In the genomic region with DNA sequence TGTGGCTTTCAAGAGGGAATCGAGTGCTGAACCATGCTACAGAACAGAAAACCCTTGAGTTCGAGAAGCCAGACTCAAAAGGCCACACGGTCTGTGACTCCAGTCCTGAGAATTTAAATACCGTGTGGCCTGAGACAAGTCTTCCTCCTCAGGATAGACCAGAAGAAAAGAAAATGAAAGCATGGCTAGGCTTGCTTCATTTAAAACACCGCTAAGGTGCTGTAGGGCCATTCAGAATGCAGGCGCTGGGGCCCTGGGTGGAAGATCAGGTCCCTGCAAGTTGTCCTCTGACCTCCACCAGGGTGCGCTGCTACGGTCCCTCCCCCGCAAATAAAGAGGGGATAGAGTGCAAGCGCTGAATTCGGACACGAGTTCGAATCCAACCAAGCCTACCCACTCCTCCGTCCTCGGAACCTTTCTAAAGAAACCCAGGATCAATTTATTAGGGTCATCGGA, we compare ENCODE assay signal across 8 mouse cellular contexts. TPM values are rescaled to one million over a fixed set of nuclear protein-coding genes. Genes with fewer than 3 reads are reported as not detected.
A peak's percentile ranks its signal among the peaks of the same experiment; 100 is the strongest.
DNase-seq lines count a peak whose midpoint lies in the region; ATAC-seq and TF ChIP-seq lines count a peak whose summit lies in the region.

No protein-coding gene starts in this region.

- peak; percentile 39 for DNase-seq in urinary bladder, adult 2 months (ENCODE audit: low spot score)
- no peak for DNase-seq in urinary bladder, postnatal 10 days (ENCODE audit: low spot score)
- DNase-seq in cerebellum, adult 18-20 months, result peak; percentile 67 to 69
- peak; percentile 72 for DNase-seq in lung, embryonic 14.5 days
- peak; percentile 58 for DNase-seq in urinary bladder, postnatal 25 days (ENCODE audit: low spot score)

- peak overlapping the region; percentile 69 for H3K27ac ChIP-seq in forebrain, embryonic 15.5 days (replicated peaks)
- peak overlapping the region; percentile 31 for H3K27ac ChIP-seq in intestine, postnatal 0 days (ENCODE audit: low read depth, low read length)
- H3K27ac ChIP-seq in lung, embryonic 14.5 days (ENCODE audit: low read depth), result peak overlapping the region; percentile 80
- peak overlapping the region; percentile 63 for H3K27ac ChIP-seq in neural tube, embryonic 15.5 days (replicated peaks)

- H3K27me3 ChIP-seq in forebrain, embryonic 15.5 days, result no peaks in the 10 kb centered on the region
- no peaks in the 10 kb centered on the region for H3K27me3 ChIP-seq in intestine, postnatal 0 days (replicated peaks; ENCODE audit: control insufficient read depth, insufficient read depth, low read length)
- no peaks in the 10 kb centered on the region for H3K27me3 ChIP-seq in lung, embryonic 14.5 days (ENCODE audit: insufficient read depth, low read length)
- H3K27me3 ChIP-seq in neural tube, embryonic 15.5 days (replicated peaks), result no peaks in the 10 kb centered on the region

- peak overlapping the region; percentile 75 for H3K4me2 ChIP-seq in forebrain, embryonic 15.5 days (replicated peaks)
- H3K4me2 ChIP-seq in intestine, postnatal 0 days (replicated peaks; ENCODE audit: low read depth), result peak overlapping the region; percentile 80
- peak overlapping the region; percentile 73 for H3K4me2 ChIP-seq in lung, embryonic 14.5 days
- H3K4me2 ChIP-seq in neural tube, embryonic 15.5 days, result peak overlapping the region; percentile 90

- H3K4me1 ChIP-seq in forebrain, embryonic 15.5 days, result peaks cover 13% of the 10 kb centered on the region
- peaks cover 4% of the 10 kb centered on the region; the same call in 1 of the 2 replicates for H3K4me1 ChIP-seq in intestine, postnatal 0 days (replicated peaks; ENCODE audit: control insufficient read depth, insufficient read depth, low read length)
- 0 out of 2 replicates have a peak, but pooled peaks cover 9% of the 10 kb centered on the region for H3K4me1 ChIP-seq in lung, embryonic 14.5 days (ENCODE audit: insufficient read depth)
- H3K4me1 ChIP-seq in neural tube, embryonic 15.5 days, result peaks cover 11% of the 10 kb centered on the region

- peak; percentile 76 for TF ChIP-seq CTCF in intestine, postnatal 0 days (IDR thresholded peaks at IDR 0.05; ENCODE audit: low read depth)
- peak; percentile 62 for TF ChIP-seq CTCF in lung, embryonic 14.5 days (IDR thresholded peaks at IDR 0.05; ENCODE audit: low read depth)

- ATAC-seq in forebrain, embryonic 15.5 days (replicated peaks), result peak; percentile 20; the same call in 1 of the 2 replicates
- ATAC-seq in intestine, postnatal 0 days, result peak; percentile 74
- ATAC-seq in lung, embryonic 14.5 days (ENCODE audit: insufficient read depth), result peak; percentile 50
- ATAC-seq in neural tube, embryonic 15.5 days (ENCODE audit: low FRiP score), result peak; percentile 39; the same call in 1 of the 2 replicates

- peak overlapping the region; percentile 97 for H3K4me3 ChIP-seq in forebrain, embryonic 15.5 days
- H3K4me3 ChIP-seq in intestine, postnatal 0 days (ENCODE audit: low read depth, low read length), result peak overlapping the region; percentile 61
- peak overlapping the region; percentile 73 for H3K4me3 ChIP-seq in lung, embryonic 14.5 days (ENCODE audit: low read depth, low read length)
- H3K4me3 ChIP-seq in neural tube, embryonic 15.5 days (replicated peaks), result peak overlapping the region; percentile 80

- no peaks in the 10 kb centered on the region for H3K9me3 ChIP-seq in forebrain, embryonic 15.5 days
- H3K9me3 ChIP-seq in intestine, postnatal 0 days (ENCODE audit: control insufficient read depth), result 0 out of 2 replicates have a peak, but pooled peaks cover 2% of the 10 kb centered on the region
- no peaks in the 10 kb centered on the region for H3K9me3 ChIP-seq in lung, embryonic 14.5 days (ENCODE audit: low read depth, low read length)
- no peaks in the 10 kb centered on the region for H3K9me3 ChIP-seq in neural tube, embryonic 15.5 days (replicated peaks)

- H3K36me3 ChIP-seq in forebrain, embryonic 15.5 days, result peaks cover 14% of the 10 kb centered on the region
- peaks cover 17% of the 10 kb centered on the region; the same call in 1 of the 2 replicates for H3K36me3 ChIP-seq in intestine, postnatal 0 days (ENCODE audit: control insufficient read depth, insufficient read depth)
- peaks cover 37% of the 10 kb centered on the region for H3K36me3 ChIP-seq in lung, embryonic 14.5 days (ENCODE audit: insufficient read depth)
- H3K36me3 ChIP-seq in neural tube, embryonic 15.5 days, result peaks cover 19% of the 10 kb centered on the region

- peak overlapping the region; percentile 90 for H3K9ac ChIP-seq in forebrain, embryonic 15.5 days (replicated peaks)
- peak overlapping the region; percentile 58 for H3K9ac ChIP-seq in intestine, postnatal 0 days (ENCODE audit: low read depth, low read length)
- H3K9ac ChIP-seq in lung, embryonic 14.5 days, result peak overlapping the region; percentile 86
- peak overlapping the region; percentile 88 for H3K9ac ChIP-seq in neural tube, embryonic 15.5 days (replicated peaks)

- 9% methylated on average over 16 of the region's 16 CpGs for WGBS in forebrain, embryonic 15.5 days
- 6% methylated on average over 16 of the region's 16 CpGs for WGBS in intestine, postnatal 0 days
- 5% methylated on average over 16 of the region's 16 CpGs for WGBS in lung, embryonic 14.5 days
- 12% methylated on average over 16 of the region's 16 CpGs for WGBS in neural tube, embryonic 15.5 days

RNA-seq across cellular contexts. Expression of a gene that starts 0.5 kb away (rescaled TPM):
- polyA plus RNA-seq in urinary bladder, adult 2 months (2012; rRNA removed), result 13.0 and 15.4 TPM in 2 replicates
- 54.5 and 59.3 TPM in 2 replicates for polyA plus RNA-seq in forebrain, embryonic 15.5 days (2015; fragmentation: Nextera tagmentation; extraction: Ambion mirVana)
- 29.1 and 29.9 TPM in 2 replicates for polyA plus RNA-seq in intestine, postnatal 0 days (2015; fragmentation: Nextera tagmentation; extraction: Ambion mirVana)
- 127 and 145 TPM in 2 replicates for polyA plus RNA-seq in lung, embryonic 14.5 days (2014; fragmentation: Nextera tagmentation; extraction: Ambion mirVana)
- polyA plus RNA-seq in neural tube, embryonic 15.5 days (2015; fragmentation: Nextera tagmentation; extraction: Ambion mirVana), result 24.8 and 41.8 TPM in 2 replicates

RNA-seq across cellular contexts. Expression of a gene that starts 25.5 kb away (rescaled TPM):
- 0.83 and 1.9 TPM in 2 replicates for polyA plus RNA-seq in urinary bladder, adult 2 months (2012; rRNA removed)
- polyA plus RNA-seq in forebrain, embryonic 15.5 days (2015; fragmentation: Nextera tagmentation; extraction: Ambion mirVana), result 4.5 and 5.5 TPM in 2 replicates
- polyA plus RNA-seq in intestine, postnatal 0 days (2015; fragmentation: Nextera tagmentation; extraction: Ambion mirVana), result 0.12 and 0.24 TPM in 2 replicates
- polyA plus RNA-seq in lung, embryonic 14.5 days (2014; fragmentation: Nextera tagmentation; extraction: Ambion mirVana), result 0.36 and 0.39 TPM in 2 replicates
- polyA plus RNA-seq in neural tube, embryonic 15.5 days (2015; fragmentation: Nextera tagmentation; extraction: Ambion mirVana), result 6.4 and 7.4 TPM in 2 replicates

RNA-seq across cellular contexts. Expression of a gene that starts 31.2 kb away (rescaled TPM):
- 86.6 and 94.6 TPM in 2 replicates for polyA plus RNA-seq in urinary bladder, adult 2 months (2012; rRNA removed)
- polyA plus RNA-seq in forebrain, embryonic 15.5 days (2015; fragmentation: Nextera tagmentation; extraction: Ambion mirVana), result 196 and 213 TPM in 2 replicates
- 125 and 130 TPM in 2 replicates for polyA plus RNA-seq in intestine, postnatal 0 days (2015; fragmentation: Nextera tagmentation; extraction: Ambion mirVana)
- polyA plus RNA-seq in lung, embryonic 14.5 days (2014; fragmentation: Nextera tagmentation; extraction: Ambion mirVana), result 67.1 and 70.9 TPM in 2 replicates
- 255 and 299 TPM in 2 replicates for polyA plus RNA-seq in neural tube, embryonic 15.5 days (2015; fragmentation: Nextera tagmentation; extraction: Ambion mirVana)

Comparison
In these comparisons a context has a peak if more than half of its experiments do, and no peak if none do; other contexts are left out.
1. ATAC-seq: peak in every context shown above with its lines; median percentile 74 in intestine, postnatal 0 days; 50 in lung, embryonic 14.5 days; 39 in neural tube, embryonic 15.5 days; 20 in forebrain, embryonic 15.5 days.